Mouse (Mus musculus) cerebellum, adult 2 months (tissue): ENCODE results near the gene Pld1.

Experiments
- CTCF ChIP-seq: fragments of 200-500 bp; IDR thresholded peaks from 2 replicates; pipeline ENCODE4 v1.5.1; 2011; ENCODE audit warnings: low read depth, mild to moderate bottlenecking, control low read depth, low read length, moderate library complexity, borderline replicate concordance; ENCODE audit not compliant: insufficient read depth
- POLR2A ChIP-seq: fragments of 200-500 bp; IDR thresholded peaks from 2 replicates; pipeline ENCODE4 v1.6.1; 2011; ENCODE audit warnings: low read length, control low read depth, borderline replicate concordance; ENCODE audit not compliant: insufficient read depth

DNA sequence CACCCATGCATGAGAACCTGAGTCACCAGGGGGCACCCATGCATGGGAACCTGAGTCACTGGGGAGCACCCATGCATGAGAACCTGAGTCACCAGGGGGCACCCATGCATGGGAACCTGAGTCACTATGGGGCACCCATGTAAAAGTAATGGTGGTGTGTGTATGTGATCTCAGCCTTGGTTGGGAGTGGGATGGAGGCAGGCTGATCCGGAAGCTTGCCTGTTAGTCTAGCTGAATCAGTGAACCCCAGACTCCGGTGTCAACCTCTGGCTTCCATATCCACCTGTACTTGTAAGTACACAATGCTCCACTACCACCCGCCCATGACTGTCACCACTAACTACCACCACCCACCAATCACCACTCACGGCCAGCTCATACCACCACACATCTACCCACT lies 223.9 kb downstream of the Pld1 start:
- TF ChIP-seq CTCF: no peak
- no peak for TF ChIP-seq POLR2A
